Mouse (Mus musculus): ENCODE data around the gene Sec31a. TPM values are rescaled to one million over a fixed set of nuclear protein-coding genes. Genes with fewer than 3 reads are reported as not detected.
A peak's percentile ranks its signal among the peaks of the same experiment; 100 is the strongest.
"Not testable (repeated sequence)": the region's sequence is repeated elsewhere in the genome, so short reads cannot be mapped to it uniquely, and the experiment has no call there.

The Sec31a gene
- 148 and 178 TPM in 2 replicates for polyA plus RNA-seq (2012; rRNA removed)

DNA sequence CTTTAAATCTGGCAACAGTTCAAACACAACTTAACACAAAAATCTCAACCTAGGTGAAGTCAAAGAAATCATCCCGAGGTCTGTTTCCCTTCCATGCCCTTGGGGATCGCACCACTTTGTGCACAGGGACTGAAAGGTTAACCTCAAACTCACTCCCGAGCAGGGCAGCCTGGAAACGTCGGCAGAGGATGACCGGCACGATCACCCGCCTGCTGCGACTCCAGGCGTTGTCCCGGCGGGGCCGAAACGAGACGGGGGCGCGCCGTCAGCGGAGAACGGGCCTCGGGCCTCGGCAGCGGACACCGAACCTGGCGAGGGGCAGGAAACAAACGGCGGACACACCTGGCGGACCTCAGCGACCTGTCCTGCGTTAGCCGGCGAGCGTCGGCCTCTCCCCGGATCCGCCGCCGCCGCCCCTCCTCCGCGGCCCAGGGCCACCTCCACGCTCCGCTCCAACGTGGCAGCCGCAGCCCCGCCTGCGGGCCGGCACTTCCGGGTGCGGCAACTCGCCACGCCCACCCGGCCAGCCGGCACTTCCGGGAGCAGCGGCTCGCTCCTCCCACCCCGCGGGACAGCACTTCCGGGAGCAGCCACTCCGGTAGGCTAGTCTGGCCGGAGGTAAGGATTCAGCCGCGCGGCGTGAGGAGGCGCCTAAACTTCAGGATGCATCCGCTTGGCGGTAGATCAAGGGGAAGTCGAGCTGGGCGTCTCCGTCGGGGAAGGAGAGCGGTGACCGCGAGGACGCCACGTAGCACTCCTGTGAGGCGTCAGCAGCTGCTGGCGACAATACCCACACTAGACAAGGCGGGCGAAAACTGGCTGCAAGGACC lies at the start of gene Sec31a:
Gene Sec31a, minus strand, starts transcription at position 474 of the 830 bp plus-strand sequence.
- peak; percentile 96 for DNase-seq (ENCODE audit: low spot score)

- no peak for DNase-seq (ENCODE audit: low spot score)
These were observed 46.3 kb upstream of the Sec31a start for GRCm38 (mm10) chr5:100462374-100462773.

DNA sequence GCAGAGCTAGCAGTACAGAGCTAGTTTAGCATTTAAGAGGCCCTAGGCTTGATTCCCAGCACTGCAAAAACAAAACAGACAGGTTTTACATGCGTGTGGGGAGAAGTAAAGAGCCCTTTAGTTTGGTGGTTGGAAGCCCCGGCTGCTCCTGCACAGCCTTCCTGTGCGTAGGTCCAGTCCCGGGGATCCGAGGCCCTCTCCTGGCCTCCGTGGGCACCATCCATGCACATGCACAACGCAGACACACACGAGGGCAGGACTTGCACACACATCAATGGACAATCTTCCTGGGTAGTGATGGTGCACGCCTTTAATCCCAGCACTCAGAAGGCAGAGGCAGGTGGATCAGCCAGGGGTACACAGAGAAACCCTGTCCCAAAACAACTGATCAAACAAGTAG lies 45.5 kb upstream of the Sec31a start:
- no peak for DNase-seq (ENCODE audit: low spot score)

- DNase-seq (ENCODE audit: low spot score) = no peak
These were observed 43.4 kb upstream of the Sec31a start for GRCm38 (mm10) chr5:100459468-100459867.

DNA sequence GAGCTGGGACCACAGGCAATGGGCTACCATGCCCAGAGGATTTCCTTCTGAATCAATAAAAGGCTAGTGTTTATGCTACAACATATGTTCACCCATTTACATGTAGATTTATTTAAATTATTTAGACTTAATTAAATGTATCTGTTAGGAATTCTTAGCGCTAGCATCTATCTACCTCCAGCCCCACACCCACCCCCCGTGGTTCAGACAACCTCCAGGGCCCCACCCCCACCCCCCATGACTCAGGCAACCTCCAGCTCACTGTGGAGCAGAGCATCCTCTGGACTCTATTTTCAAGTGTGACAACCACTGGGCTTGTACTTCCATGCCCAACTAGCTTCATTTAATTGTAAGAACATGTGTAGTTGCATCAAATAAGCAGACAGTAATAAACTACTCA lies 35.8 kb upstream of the Sec31a start:
- no peak for DNase-seq (ENCODE audit: low spot score)

DNA sequence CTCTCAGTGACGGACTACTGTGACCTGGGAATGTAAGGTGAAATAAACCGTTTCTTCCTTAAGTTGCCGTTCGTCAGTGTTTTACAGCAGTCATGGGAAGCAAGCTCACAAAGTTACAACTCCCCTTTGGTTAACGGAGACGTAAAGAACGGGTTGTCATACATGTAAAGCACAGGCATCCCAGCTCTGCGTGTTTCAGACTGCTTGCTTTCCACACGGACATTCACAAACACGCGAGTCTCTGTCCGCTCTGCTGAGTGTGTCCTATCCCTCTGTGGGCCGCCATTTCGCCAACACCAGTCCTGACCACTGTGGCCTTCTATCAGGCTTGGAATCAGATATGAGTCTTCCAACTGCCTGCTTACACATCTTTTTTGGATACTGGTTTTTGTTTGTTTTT lies 22.8 kb upstream of the Sec31a start:
- DNase-seq (ENCODE audit: low spot score) = no peak

DNA sequence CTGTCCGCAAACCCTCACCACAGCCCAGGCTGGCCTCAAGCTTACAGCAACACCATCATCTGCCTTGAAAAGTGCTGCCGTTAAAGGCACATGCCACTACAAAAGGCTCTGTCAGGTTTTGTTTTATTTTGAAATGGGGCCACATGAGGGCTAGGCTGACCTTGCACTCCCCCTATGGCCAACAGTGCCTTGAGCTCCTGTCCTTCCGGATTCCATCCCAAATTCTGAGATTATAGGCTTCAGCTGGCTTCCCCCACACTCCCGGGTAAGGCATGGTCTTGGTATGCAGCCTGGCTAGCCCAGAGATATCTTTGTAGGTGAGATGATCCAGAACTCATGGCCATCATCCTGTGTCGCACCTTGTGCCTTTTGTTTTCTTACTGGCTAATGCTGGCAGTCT lies 21.9 kb upstream of the Sec31a start:
- no peak for DNase-seq (ENCODE audit: low spot score)

GRCm38 (mm10) chr5:100437086-100437485 lies 21.1 kb upstream of the Sec31a start:
- DNase-seq (ENCODE audit: low spot score) = no peak

DNA sequence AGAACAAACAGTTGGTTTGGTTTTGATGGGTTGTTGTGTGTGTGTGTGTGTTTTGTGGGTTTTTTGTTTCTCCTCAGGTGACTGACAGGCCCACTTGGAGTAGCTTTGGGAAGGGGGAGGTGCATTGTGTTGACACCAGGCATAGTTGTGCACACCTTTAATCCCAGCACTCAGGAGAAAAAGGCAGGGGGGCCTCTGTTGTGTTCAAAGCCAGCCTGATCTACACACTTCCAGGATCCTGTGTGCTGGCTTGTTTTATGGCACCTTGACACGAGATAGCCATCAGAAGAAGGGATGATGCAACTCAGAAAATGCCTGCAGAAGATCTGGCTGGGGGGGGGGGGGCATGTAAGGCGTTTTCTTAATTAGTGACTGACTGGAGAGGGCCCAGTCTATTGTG lies 14.9 kb upstream of the Sec31a start:
- DNase-seq (ENCODE audit: low spot score) = no peak

GRCm38 (mm10) chr5:100430076-100430390 lies 14.0 kb upstream of the Sec31a start:
- no peak for DNase-seq (ENCODE audit: low spot score)

GRCm38 (mm10) chr5:100429344-100430075 lies 13.5 kb upstream of the Sec31a start:
- peak; percentile 79 for DNase-seq (ENCODE audit: low spot score)

- DNase-seq (ENCODE audit: low spot score) = no peak
These were observed 12.8 kb upstream of the Sec31a start for GRCm38 (mm10) chr5:100428734-100429343.

GRCm38 (mm10) chr5:100428031-100428733 lies 12.1 kb upstream of the Sec31a start:
- DNase-seq (ENCODE audit: low spot score) = no peak

GRCm38 (mm10) chr5:100427276-100427675 lies 11.2 kb upstream of the Sec31a start:
- DNase-seq (ENCODE audit: low spot score) = no peak

GRCm38 (mm10) chr5:100425823-100426222 lies 9.8 kb upstream of the Sec31a start:
- DNase-seq (ENCODE audit: low spot score) = not testable (repeated sequence)

GRCm38 (mm10) chr5:100424252-100424651 lies 8.2 kb upstream of the Sec31a start:
- no peak for DNase-seq (ENCODE audit: low spot score)

- DNase-seq (ENCODE audit: low spot score) = no peak
These were observed 7.6 kb upstream of the Sec31a start for GRCm38 (mm10) chr5:100423626-100424025.

DNA sequence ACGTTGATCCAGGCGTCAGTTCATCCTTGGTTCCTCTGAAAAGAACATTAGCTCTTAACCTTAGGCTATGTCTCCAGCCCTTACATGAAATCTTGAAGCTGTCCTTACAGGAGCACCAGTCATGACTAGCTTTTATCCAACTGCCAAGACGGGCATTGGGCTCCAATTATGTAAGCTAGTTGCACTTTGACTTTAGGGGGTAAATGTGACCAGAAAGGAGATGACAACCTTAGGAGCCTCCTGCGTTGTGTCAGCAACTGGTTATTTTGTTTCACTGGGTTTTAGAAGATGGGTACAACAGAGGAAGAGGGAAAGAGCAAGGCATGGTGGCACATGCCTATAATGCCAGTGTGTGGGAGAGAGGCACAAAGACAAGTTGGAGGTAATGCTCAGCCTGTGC lies 2.8 kb upstream of the Sec31a start:
- no peak for DNase-seq (ENCODE audit: low spot score)

DNA sequence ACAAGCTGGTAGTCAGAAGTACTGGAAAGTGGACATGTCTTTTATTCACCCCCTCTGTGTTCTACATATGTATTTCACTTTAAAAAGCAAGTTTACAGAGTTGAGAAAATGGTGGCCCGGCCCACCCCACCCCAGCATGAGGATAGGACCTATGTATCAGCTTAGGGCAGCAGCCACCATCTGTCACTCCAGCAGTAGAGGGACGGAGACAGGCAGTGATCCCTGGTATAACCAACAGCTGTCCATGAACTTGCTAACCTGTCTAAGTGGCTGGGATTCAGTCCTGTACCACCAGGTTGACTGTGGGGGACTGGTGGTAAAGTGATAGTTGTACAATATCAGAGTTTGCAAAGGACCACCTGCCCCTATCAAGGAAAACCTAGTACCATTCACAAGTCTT lies 2.0 kb upstream of the Sec31a start:
- DNase-seq (ENCODE audit: low spot score) = no peak

- no peak for DNase-seq (ENCODE audit: low spot score)
These were observed 1.4 kb downstream of the Sec31a start for GRCm38 (mm10) chr5:100414474-100415196.

GRCm38 (mm10) chr5:100412886-100413285 lies 3.1 kb downstream of the Sec31a start:
- DNase-seq (ENCODE audit: low spot score) = no peak

DNA sequence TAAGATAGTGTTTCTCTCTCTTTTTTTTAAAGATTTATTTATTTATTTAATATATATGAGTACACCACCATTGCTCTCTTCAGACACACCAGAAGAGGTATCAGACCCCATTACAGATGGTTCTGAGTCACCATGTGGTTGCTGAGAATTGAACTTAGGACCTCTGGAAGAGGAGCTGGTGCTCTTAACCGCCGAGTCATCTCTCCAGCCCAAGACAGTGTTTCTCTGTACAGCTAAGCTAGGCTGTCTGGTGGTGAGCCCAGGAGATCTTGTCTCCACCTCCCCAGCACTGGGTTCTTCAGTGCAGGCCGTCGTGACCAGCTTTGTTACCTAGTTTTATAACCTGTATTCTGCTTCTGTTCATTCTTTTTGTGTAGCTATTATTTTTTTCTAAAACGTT lies 5.8 kb downstream of the Sec31a start:
- no peak for DNase-seq (ENCODE audit: low spot score)
